Mouse (Mus musculus) megakaryocyte, adult 5-6 weeks (primary cell): ENCODE results near the gene Spata2. TPM values are rescaled to one million over a fixed set of nuclear protein-coding genes. Genes with fewer than 3 reads are reported as not detected.

Experiments used
- ATAC-seq: 2 replicates; pipeline ENCODE4 v1.8.0; 2016; ENCODE audit warnings: mild to moderate bottlenecking, inconsistent platforms; ENCODE audit not compliant: poor library complexity, severe bottlenecking
- total RNA-seq, 2 experiments: library from RNA; stranded (forward) in 1 of 2; stranded (reverse) in 1 of 2; fragments of 153-499, 151-499 nt in 1 of 2; fragments of 221-1000, 200-1000 nt in 1 of 2; gene quantifications; 2 replicates each; pipeline versions ENCODE4 v1.2.3 to v1.2.4; 2015 to 2017

The Spata2 gene
- total RNA-seq, 2 experiments from 2014 or later = 10.3 to 11.3 TPM

DNA sequence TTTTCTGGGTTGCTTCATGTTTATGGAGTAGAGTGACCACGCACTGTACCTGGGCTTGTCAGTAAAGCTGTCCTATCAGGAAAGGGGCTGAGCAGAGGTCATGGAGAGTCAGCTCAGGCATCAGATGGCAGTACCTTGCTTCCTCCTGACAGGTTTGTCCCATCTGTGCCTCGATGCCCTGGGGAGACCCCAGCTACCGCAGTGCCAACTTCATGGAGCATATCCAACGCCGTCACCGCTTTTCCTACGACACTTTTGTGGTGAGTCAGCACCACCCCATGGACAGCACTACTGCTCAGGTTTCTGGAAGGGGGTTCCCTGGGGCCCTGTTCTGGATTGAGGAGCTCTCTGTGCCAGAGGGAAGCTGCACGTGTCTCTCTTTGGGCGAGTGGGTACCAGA, 19.7 kb upstream of the Spata2 start:
- no peak for ATAC-seq

- ATAC-seq = no peak
These were observed 17.8 kb upstream of the Spata2 start for GRCm38 (mm10) chr2:167510485-167510884.

DNA sequence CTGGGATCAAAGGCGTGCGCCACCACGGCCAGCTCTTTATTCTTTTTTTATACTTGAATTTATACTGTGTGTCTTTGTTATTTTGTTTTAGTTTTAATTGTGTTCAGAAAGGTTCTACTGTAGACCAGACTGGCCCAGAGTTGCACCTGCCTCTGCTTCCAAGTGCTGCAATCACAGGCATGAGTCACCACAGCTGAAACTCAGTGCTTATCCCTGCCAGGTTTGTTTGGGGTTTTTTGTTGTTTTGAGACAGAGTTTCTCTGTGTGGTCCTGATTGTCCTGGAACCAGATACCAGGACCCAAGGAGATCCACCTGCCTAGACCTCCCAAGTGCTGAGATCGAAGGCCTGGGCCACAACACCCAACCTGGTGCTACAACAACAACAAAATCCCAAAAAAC, 15.9 kb upstream of the Spata2 start:
- ATAC-seq = no peak

DNA sequence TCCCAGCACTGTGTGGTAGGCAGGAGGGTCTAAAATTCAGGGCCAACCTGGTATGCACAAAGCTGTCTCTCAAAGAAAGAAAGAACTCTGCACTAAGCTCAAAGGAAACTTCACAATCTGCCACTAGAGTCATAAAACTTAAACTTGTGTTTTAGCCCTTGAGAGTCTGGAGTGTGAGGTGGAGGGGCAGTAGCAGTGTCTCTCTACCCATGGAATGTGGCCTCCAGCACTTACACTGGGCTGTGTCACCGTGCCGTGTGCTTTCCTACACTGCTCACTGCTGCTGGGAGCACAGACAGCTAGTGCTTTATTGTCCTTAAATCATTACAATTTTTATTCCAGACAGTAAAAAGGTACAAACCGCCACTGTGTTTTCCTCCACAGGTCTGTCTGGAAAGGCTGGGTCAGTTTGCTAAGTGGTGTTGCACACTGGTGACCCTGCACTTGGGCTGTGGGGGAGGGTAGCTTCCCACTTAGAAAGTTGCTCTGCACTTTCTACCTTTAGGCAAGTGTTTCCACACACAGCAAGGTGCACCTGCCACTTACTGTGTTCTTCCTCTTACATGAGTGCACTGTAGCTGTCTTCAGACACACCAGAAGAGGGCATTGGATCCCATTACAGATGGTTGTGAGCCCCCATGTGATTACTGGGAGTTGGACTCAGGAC, 15.2 kb upstream of the Spata2 start:
- ATAC-seq = no peak

DNA sequence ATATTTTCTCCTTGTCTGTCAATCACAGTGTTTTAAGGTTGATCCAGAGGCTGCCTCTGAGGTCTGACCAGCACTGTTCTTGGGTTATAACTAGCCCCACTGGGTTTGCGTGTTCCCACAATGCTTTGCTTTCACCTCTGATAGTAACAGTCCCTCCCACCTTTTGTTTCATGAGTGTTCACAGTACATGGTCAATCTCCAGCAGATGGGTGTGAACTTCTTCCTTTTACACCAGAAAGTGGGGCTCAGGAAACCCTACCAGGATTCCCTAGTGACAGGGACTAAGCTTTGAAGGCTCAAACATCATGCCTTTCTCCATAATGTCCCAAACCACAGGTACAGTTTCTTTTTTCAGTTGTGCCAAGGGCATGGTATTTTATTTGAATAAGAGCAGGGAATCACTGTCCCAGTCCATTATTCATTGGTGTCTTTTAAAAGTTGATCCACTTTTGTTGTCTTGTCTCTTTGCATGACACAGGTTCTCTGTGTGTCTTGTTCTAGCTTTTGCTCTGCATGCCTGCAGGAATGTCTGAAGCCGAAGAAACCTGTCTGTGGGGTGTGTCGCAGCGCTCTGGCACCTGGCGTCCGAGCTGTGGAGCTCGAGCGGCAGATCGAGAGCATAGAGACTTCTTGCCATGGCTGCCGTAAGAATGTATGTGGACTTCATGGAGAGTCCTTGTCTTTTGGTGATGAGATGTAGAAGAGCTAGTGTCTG, 14.0 kb upstream of the Spata2 start:
- no peak for ATAC-seq

GRCm38 (mm10) chr2:167505127-167505526, 12.4 kb upstream of the Spata2 start:
- peak; percentile 55 for ATAC-seq

GRCm38 (mm10) chr2:167503896-167504349, 11.2 kb upstream of the Spata2 start:
- ATAC-seq = peak; percentile 23

- ATAC-seq = peak; percentile 78
These were observed 10.7 kb upstream of the Spata2 start for GRCm38 (mm10) chr2:167503253-167503895.

DNA sequence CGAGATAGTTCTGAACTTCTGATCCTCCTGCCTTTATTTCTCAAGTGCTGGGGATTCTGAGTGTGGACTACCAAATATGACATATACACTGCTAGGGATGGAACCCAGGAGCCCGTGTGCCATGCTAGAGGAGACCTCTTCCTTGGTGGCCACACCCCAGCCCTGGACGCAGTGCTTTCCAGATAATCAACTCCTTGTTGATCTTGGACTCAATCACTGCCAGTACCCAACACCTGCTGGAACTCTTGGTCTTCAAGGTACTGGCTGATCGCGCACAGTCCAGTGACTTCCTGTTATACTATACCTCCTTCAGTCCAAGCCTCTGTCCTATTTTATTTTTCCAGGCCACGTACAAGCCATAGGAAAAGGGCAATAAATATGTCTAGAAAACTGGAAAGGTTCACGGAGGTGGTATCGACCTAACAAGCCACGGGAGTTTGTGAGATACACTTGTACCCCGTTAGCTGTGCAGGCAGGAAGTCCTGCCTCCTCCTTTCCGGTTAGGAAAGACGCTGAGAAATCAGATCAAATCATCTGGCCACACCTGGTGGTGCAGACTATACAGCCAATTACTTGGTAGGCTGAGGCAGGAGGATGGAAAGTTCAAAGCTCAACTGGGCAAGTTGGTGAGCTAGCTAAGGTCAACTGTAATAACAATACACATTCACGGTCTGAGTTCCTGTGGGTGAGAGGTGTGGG, 10.0 kb upstream of the Spata2 start:
- peak; percentile 56 for ATAC-seq

DNA sequence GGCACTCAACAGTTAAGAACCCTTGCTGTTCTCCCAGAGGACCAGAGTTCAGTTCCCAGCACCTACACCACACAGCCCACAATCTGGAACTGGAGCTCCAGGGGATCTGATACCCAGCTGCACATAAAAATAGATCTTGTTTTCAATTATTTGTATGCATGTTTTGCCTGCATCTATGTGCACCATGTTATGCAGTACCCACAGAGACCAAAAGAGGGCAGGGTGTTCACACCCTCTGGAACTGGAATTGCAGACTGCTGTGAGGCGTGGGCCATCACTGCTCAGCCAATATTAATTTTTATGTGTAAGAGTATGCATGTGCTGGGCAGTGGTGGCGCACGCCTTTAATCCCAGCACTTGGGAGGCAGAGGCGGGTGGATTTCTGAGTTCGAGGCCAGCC, 4.6 kb upstream of the Spata2 start:
- peak; percentile 39 for ATAC-seq

GRCm38 (mm10) chr2:167496437-167496836, 3.8 kb upstream of the Spata2 start:
- no peak for ATAC-seq

DNA sequence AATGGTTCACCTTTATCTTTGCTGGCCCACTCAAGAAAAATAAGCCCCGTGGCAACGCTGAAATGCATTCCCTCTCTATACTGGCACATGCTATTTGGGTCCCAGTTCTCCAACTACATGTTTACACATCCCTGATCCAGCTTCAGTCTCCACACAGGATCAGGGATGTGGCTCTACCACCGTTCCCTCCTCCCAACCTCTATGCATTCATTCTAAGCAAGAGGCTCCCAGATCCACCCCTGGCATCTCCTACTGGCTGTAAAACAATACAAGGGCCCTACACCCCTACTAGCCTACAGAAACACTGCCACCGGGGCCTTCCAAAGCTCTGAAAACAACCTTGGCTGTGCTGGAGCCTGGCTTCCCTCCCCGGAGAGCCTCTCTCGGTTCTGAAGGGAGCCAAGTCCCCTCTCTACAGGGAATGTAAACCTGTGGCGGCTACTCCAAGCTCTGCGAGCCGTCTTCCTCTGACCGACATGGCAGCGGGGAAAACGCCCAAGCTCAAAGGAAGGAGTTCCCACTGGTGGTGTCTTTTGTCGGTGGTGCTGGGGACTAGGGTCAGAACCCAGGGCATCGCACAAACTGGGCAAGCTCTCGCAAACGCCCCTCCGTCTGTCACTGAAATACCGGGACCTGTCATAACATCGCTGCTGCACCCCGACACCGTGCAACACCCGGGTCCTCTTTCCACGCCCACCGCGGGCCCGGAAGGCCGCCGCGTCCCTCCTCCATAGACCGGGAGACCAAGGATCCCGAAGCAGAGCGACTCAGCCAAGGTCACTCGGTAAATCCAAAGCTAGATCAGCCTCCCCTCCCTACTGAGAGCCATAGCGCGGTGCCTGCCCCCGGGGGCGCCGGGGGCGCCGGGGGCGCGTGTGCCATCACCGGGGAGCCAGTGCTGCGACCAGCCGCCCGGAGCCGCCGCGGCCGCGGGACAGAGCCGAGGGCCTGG, 654 bp downstream of the Spata2 start, which contains the start of gene Rnf114:
Rnf114 (plus strand) TSS at position 889 of the 952 bp plus-strand sequence.
- peak; percentile 54 for ATAC-seq

GRCm38 (mm10) chr2:167490813-167491525, 1.7 kb downstream of the Spata2 start:
- no peak for ATAC-seq

GRCm38 (mm10) chr2:167487994-167488393, 4.7 kb downstream of the Spata2 start:
- ATAC-seq = no peak

GRCm38 (mm10) chr2:167487551-167487950, 5.1 kb downstream of the Spata2 start:
- ATAC-seq = no peak

DNA sequence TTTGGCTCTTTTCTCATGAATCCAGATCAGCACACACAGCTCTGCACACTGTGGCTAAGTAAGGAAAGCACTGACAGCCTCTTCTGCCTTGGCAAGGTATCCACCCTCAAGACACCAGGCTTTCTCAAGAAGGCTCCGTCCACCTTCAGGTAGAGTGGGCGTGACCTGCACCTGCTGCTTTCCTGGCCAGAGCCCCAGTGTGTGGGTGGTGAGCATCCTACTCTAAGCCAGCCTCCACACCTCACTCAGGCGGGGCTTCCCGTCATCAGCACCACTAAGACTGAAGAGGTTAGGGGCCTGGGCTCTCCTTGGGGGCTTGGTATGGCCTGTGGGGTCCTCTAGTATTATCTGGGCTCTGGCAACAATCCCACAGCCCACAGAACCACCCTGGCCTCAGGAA, 6.1 kb downstream of the Spata2 start:
- ATAC-seq = no peak

DNA sequence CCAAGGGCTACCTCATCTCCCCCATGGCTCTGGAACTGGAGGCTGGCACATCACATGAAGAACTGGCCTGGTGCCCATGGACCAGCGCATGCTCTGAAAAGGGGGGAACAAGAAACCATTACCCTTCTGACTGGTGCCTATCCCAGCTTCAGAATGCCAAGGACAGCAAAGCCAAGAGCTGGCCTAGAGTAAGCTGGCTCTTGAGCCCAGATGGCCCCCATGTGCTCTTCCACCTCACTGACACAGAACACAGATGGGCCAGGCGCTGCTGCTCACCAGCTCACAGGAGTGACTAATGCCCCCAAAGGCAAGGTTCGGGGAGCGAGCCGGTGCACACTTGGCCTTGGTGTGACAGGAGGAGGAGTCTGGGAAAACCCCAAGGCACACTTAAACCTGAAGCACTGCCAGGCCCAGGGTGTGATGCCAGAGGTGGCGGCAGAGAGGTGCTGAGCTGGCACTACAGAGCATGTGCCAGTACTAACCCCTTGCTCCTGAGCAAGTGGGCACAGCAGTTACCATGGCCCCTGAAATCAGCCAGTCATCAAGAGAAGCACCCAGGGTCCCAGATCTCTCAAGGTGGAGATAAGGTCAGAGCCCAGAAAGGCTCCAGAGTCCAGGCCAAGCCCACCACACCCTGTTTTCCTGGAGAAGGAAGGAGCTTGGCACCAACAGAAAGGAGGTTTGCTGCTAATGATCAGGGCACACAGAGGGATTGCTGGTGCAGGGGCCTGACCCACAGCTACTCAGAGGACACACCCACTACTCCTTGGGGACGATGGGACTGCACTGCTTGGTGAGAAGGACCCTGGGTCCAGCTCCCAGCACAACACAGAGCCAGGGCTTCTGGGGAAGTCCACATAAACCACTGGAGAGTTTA, 6.9 kb downstream of the Spata2 start:
- no peak for ATAC-seq

DNA sequence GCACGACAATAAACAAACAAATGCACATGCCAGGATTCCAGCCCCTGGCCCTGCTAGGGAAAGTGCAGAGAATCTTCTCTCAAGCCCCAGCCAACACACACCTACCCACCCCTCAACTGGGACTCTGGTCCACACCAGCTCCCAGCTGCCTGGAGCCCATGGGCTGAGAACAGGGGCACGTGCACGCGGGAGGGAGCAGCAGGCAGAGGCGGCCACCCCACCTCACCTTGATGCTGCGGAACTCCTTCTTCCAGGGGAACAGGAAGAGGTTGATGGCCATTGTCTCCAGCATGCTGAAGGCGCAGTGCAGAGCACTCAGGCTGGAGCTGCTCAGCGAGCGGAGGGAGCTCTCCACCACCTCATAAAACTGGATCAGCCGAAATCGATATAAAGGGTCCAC, 7.8 kb downstream of the Spata2 start:
- ATAC-seq = no peak
